Mouse (Mus musculus) lung, postnatal 0 days (tissue): ENCODE measurements around the gene Ptprcap. TPM values are rescaled to one million over a fixed set of nuclear protein-coding genes. Genes with fewer than 3 reads are reported as not detected.

Source experiments
- ATAC-seq: fragments of 200-750 bp; cut with Nextera tagmentation; 2 replicates; pipeline ENCODE4 v1.8.0; 2017; ENCODE audit warnings: moderate library complexity
- DNase-seq: peaks from one replicate; pipeline ENCODE4 v3.0.0-alpha.2; 2016; ENCODE audit warnings: low spot score
- H3K27ac ChIP-seq: fragments of 300-500 bp; sonication (generic); 2 replicates; pipeline ENCODE4 v1.5.1; 2014; ENCODE audit warnings: antibody characterized with exemption, mild to moderate bottlenecking, low read length, mixed read lengths
- H3K27me3 ChIP-seq: fragments of 300-500 bp; sonication (generic); replicated peaks from 2 replicates; pipeline ENCODE4 v1.6.1; 2014; ENCODE audit warnings: low read length, mixed read lengths; ENCODE audit not compliant: insufficient read depth
- H3K36me3 ChIP-seq: fragments of 300-500 bp; sonication (generic); 2 replicates; pipeline ENCODE4 v1.6.1; 2014; ENCODE audit warnings: low read length, mixed read lengths; ENCODE audit not compliant: insufficient read depth
- H3K4me1 ChIP-seq: fragments of 300-500 bp; sonication (generic); 2 replicates; pipeline ENCODE4 v1.6.1; 2014; ENCODE audit warnings: antibody characterized with exemption, low read depth, low read length, mixed read lengths; ENCODE audit not compliant: insufficient read depth
- H3K4me2 ChIP-seq: fragments of 300-500 bp; sonication (generic); replicated peaks from 2 replicates; pipeline ENCODE4 v1.6.1; 2014; ENCODE audit warnings: low read depth, mild to moderate bottlenecking, low read length, moderate library complexity, mixed read lengths
- H3K4me3 ChIP-seq: fragments of 300-500 bp; sonication (generic); 2 replicates; pipeline ENCODE4 v1.5.1; 2014; ENCODE audit warnings: low read depth, low read length
- H3K9ac ChIP-seq: fragments of 300-500 bp; sonication (generic); replicated peaks from 2 replicates; pipeline ENCODE4 v1.6.1; 2014; ENCODE audit warnings: low read depth, mild to moderate bottlenecking
- H3K9me3 ChIP-seq: fragments of 300-500 bp; sonication (generic); 2 replicates; pipeline ENCODE4 v1.6.1; 2016; ENCODE audit warnings: low read length, mixed read lengths
- CTCF ChIP-seq: IDR thresholded peaks from 2 replicates; pipeline ENCODE4 v1.5.1; 2016; ENCODE audit warnings: antibody characterized with exemption, mild to moderate bottlenecking
- EP300 ChIP-seq: IDR thresholded peaks from 2 replicates; pipeline ENCODE4 v1.6.1; 2016; ENCODE audit warnings: antibody characterized with exemption, mild to moderate bottlenecking, control low read depth
- WGBS: fragments of 180-500 bp; shearing (Covaris S2); extraction: QIAGEN DNeasy Blood & Tissue Kit; methylation state at CpG from one replicate; pipeline ENCODE4 v1.1.7; 2014; 5-methylcytosine and 5-hydroxymethylcytosine counted together
- polyA plus RNA-seq: library from polyadenylated mRNA; unstranded; fragments of >200 nt; fragmentation: Nextera tagmentation; extraction: Ambion mirVana; gene quantifications from 2 replicates; pipeline ENCODE4 v1.2.1, GENCODE M21; 2015

Gene Ptprcap
- polyA plus RNA-seq, 1 experiment from 2014 or later = 3.7 TPM

GRCm38 (mm10) chr19:4204889-4205288 lies 51.5 kb downstream of the Ptprcap start:
- Histone ChIP-seq H3K4me2 (no peak overlapping the region), H3K4me1 (no peaks in the 10 kb centered on the region; the same call in 1 of the 2 replicates), H3K9me3 (no peaks in the 10 kb centered on the region), H3K4me3 (no peak overlapping the region), H3K36me3 (no peaks in the 10 kb centered on the region), H3K9ac (no peak overlapping the region), H3K27ac (no peak overlapping the region), H3K27me3 (no peaks in the 10 kb centered on the region)
- TF ChIP-seq CTCF (peak; percentile 37), EP300 (no peak)
- no peak for DNase-seq
- no peak for ATAC-seq
- 62% methylated on average over 3 of the region's 4 CpGs for WGBS

Other genes with a start within 250 kb of the Ptprcap start
- gene Tcirg1, start 246.5 kb upstream of the Ptprcap start, polyA plus RNA-seq = 31.8 and 33.1 TPM in 2 replicates
- gene Ndufs8, start 240.8 kb upstream of the Ptprcap start, polyA plus RNA-seq = 203 and 225 TPM in 2 replicates
- gene Aldh3b1, start 223.8 kb upstream of the Ptprcap start, polyA plus RNA-seq = 33.2 and 38.3 TPM in 2 replicates
- gene Unc93b1, start 218.4 kb upstream of the Ptprcap start, polyA plus RNA-seq = 40.0 and 45.5 TPM in 2 replicates
- gene Aldh3b3, start 195.0 kb upstream of the Ptprcap start, polyA plus RNA-seq = 0.04 and 0.06 TPM in 2 replicates
- 0.47 and 0.71 TPM in 2 replicates for gene Aldh3b2, start 181.3 kb upstream of the Ptprcap start, polyA plus RNA-seq
- 14.9 and 15.7 TPM in 2 replicates for gene Acy3, start 167.0 kb upstream of the Ptprcap start, polyA plus RNA-seq
- gene Tbx10, start 160.9 kb upstream of the Ptprcap start, polyA plus RNA-seq = not detected in 2 replicates
- gene Nudt8, start 153.0 kb upstream of the Ptprcap start, polyA plus RNA-seq = 27.0 and 28.5 TPM in 2 replicates
- gene Gm49405, start 153.0 kb upstream of the Ptprcap start, polyA plus RNA-seq = 1.1 TPM in 2 replicates
- gene Doc2g, start 150.3 kb upstream of the Ptprcap start, polyA plus RNA-seq = 1.9 and 2.0 TPM in 2 replicates
- gene Ndufv1, start 140.8 kb upstream of the Ptprcap start, polyA plus RNA-seq = 130 and 152 TPM in 2 replicates
- gene Gstp1, start 115.6 kb upstream of the Ptprcap start, polyA plus RNA-seq = 273 and 288 TPM in 2 replicates
- gene Gstp2, start 107.6 kb upstream of the Ptprcap start, polyA plus RNA-seq = 6.3 and 7.3 TPM in 2 replicates
- gene Gstp3, start 94.0 kb upstream of the Ptprcap start, polyA plus RNA-seq = 6.5 and 6.9 TPM in 2 replicates
- gene Cabp2, start 72.0 kb upstream of the Ptprcap start, polyA plus RNA-seq = not detected in 2 replicates
- gene Cdk2ap2, start 56.4 kb upstream of the Ptprcap start, polyA plus RNA-seq = 154 and 164 TPM in 2 replicates
- 17.0 and 18.9 TPM in 2 replicates for gene Pitpnm1, start 53.6 kb upstream of the Ptprcap start, polyA plus RNA-seq
- gene Aip, start 27.7 kb upstream of the Ptprcap start, polyA plus RNA-seq = 78.5 and 82.1 TPM in 2 replicates
- gene Gpr152, start 13.8 kb upstream of the Ptprcap start, polyA plus RNA-seq = not detected in 2 replicates
- 0.08 and 0.10 TPM in 2 replicates for gene Cabp4, start 9.6 kb upstream of the Ptprcap start, polyA plus RNA-seq
- gene Coro1b, start 5.0 kb upstream of the Ptprcap start, polyA plus RNA-seq = 183 and 192 TPM in 2 replicates
- 28.4 and 35.1 TPM in 2 replicates for gene Rps6kb2, start 9.8 kb downstream of the Ptprcap start, polyA plus RNA-seq
- gene Carns1, start 21.9 kb downstream of the Ptprcap start, polyA plus RNA-seq = 1.8 and 2.6 TPM in 2 replicates
- gene Tbc1d10c, start 37.7 kb downstream of the Ptprcap start, polyA plus RNA-seq = 3.9 and 4.5 TPM in 2 replicates
- gene Ppp1ca, start 38.5 kb downstream of the Ptprcap start, polyA plus RNA-seq = 619 and 631 TPM in 2 replicates
- 14.1 and 14.3 TPM in 2 replicates for gene Rad9a, start 48.1 kb downstream of the Ptprcap start, polyA plus RNA-seq
- gene Clcf1, start 60.6 kb downstream of the Ptprcap start, polyA plus RNA-seq = 7.6 and 8.0 TPM in 2 replicates
- not detected in 2 replicates for gene AC109138.7, start 60.8 kb downstream of the Ptprcap start, polyA plus RNA-seq
- 58.6 and 63.6 TPM in 2 replicates for gene Pold4, start 78.3 kb downstream of the Ptprcap start, polyA plus RNA-seq
- gene Ssh3, start 115.6 kb downstream of the Ptprcap start, polyA plus RNA-seq = 22.7 and 24.4 TPM in 2 replicates
- 2.0 and 2.6 TPM in 2 replicates for gene Ankrd13d, start 129.5 kb downstream of the Ptprcap start, polyA plus RNA-seq
- gene Grk2, start 152.6 kb downstream of the Ptprcap start, polyA plus RNA-seq = 13.9 and 14.0 TPM in 2 replicates
- gene Kdm2a, start 244.7 kb downstream of the Ptprcap start, polyA plus RNA-seq = 16.5 and 18.5 TPM in 2 replicates